10 mouse cellular contexts compared by ENCODE assay signal in the genomic region with DNA sequence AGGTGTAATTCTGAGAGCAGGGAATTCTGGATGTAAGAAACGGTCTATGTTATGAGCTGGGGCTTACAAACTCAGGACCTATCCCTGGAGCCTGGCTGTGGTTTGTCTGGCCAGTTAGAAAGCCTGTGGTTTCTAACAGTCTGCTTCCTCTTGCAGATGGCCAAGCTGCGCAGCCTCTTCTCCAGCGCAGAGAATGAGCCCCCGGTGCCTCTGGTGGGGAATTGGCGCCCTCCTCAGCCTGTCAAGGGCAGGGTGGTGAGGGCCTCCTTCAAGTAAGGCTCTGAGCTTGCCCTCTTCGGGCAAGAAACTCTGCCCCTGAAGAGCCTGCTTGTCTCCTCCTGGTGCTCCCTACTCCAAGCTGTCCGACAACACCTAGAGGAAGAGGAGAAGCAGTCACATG. TPM values are rescaled to one million over a fixed set of nuclear protein-coding genes. Genes with fewer than 3 reads are reported as not detected.
A peak's percentile ranks its signal among the peaks of the same experiment; 100 is the strongest.
DNase-seq lines count a peak whose midpoint lies in the region; ATAC-seq lines count a peak whose summit lies in the region.
"Had no signal": no experiment of that assay in that cellular context is flagged by ENCODE, and none has a peak within 500 bp of the region (broad histone marks: within the 10 kb centered on the region; RNA-seq: fewer than 3 reads in every experiment).

No protein-coding gene starts in this region.

- no peaks in the 10 kb centered on the region for H3K36me3 ChIP-seq in midbrain, embryonic 10.5 days
- H3K36me3 ChIP-seq in midbrain, embryonic 16.5 days (ENCODE audit: control insufficient read depth, insufficient read depth, low read length), result no peaks in the 10 kb centered on the region
- no peaks in the 10 kb centered on the region for H3K36me3 ChIP-seq in heart, embryonic 12.5 days
- H3K36me3 ChIP-seq: limb, embryonic 13.5 days; neural tube, embryonic 12.5 days had no signal

- ATAC-seq in midbrain, embryonic 16.5 days, result no peak
- no peak for ATAC-seq in heart, embryonic 12.5 days (ENCODE audit: insufficient number of reproducible peaks, low FRiP score)

- H3K4me3 ChIP-seq in midbrain, embryonic 10.5 days, result no peak overlapping the region
- H3K4me3 ChIP-seq in midbrain, embryonic 16.5 days (ENCODE audit: low read depth, low read length), result no peak overlapping the region
- no peak overlapping the region for H3K4me3 ChIP-seq in heart, embryonic 12.5 days
- H3K4me3 ChIP-seq: limb, embryonic 13.5 days; neural tube, embryonic 12.5 days had no signal

- H3K4me1 ChIP-seq in midbrain, embryonic 10.5 days, result peaks cover 6% of the 10 kb centered on the region; the same call in 1 of the 2 replicates
- H3K4me1 ChIP-seq in midbrain, embryonic 16.5 days (ENCODE audit: control insufficient read depth, insufficient read depth, low read length), result no peaks in the 10 kb centered on the region
- no peaks in the 10 kb centered on the region for H3K4me1 ChIP-seq in heart, embryonic 12.5 days (replicated peaks)
- H3K4me1 ChIP-seq: limb, embryonic 13.5 days; neural tube, embryonic 12.5 days had no signal

- H3K4me2 ChIP-seq in midbrain, embryonic 16.5 days (ENCODE audit: low read length), result no peak overlapping the region
- no peak overlapping the region for H3K4me2 ChIP-seq in heart, embryonic 12.5 days
- H3K4me2 ChIP-seq: limb, embryonic 13.5 days; neural tube, embryonic 12.5 days had no signal

- 41% methylated on average over 7 of the region's 7 CpGs for WGBS in midbrain, embryonic 10.5 days
- WGBS in midbrain, embryonic 16.5 days, result 58% methylated on average over 7 of the region's 7 CpGs
- 36% methylated on average over 7 of the region's 7 CpGs for WGBS in heart, embryonic 12.5 days

- H3K27me3 ChIP-seq in midbrain, embryonic 10.5 days (ENCODE audit: low read depth, poor library complexity, severe bottlenecking), result no peaks in the 10 kb centered on the region; the same call in 1 of the 2 replicates
- H3K27me3 ChIP-seq in midbrain, embryonic 16.5 days (ENCODE audit: control insufficient read depth, insufficient read depth, low read depth, low read length), result no peaks in the 10 kb centered on the region
- no peaks in the 10 kb centered on the region for H3K27me3 ChIP-seq in heart, embryonic 12.5 days (replicated peaks)
- H3K27me3 ChIP-seq: limb, embryonic 13.5 days; neural tube, embryonic 12.5 days had no signal

- peak; percentile 47 to 68 for DNase-seq in cerebellum, postnatal 14 days
- DNase-seq in cerebellum, postnatal 4 days (ENCODE audit: low spot score in 2 of 2), result no peak
- DNase-seq in midbrain, embryonic 10.5 days (ENCODE audit: low spot score), result peak; percentile 28
- DNase-seq in kidney, postnatal 36 days, result peak; percentile 36 to 75
- DNase-seq in thymus, postnatal 10 days (ENCODE audit: low spot score in 2 of 2), result peak; percentile 57 to 64
- no peak for DNase-seq in cerebellum, adult 11 months

- H3K27ac ChIP-seq in midbrain, embryonic 10.5 days (replicated peaks), result no peak overlapping the region
- H3K27ac ChIP-seq in midbrain, embryonic 16.5 days (ENCODE audit: low read length), result no peak overlapping the region
- H3K27ac ChIP-seq in heart, embryonic 12.5 days (ENCODE audit: poor library complexity, severe bottlenecking), result no peak overlapping the region
- H3K27ac ChIP-seq: limb, embryonic 13.5 days; neural tube, embryonic 12.5 days had no signal

- no peak overlapping the region for H3K9ac ChIP-seq in midbrain, embryonic 16.5 days (ENCODE audit: low read depth, low read length)
- no peak overlapping the region for H3K9ac ChIP-seq in heart, embryonic 12.5 days
- H3K9ac ChIP-seq: limb, embryonic 13.5 days; neural tube, embryonic 12.5 days had no signal

- no peaks in the 10 kb centered on the region for H3K9me3 ChIP-seq in midbrain, embryonic 10.5 days (replicated peaks)
- H3K9me3 ChIP-seq in midbrain, embryonic 16.5 days (replicated peaks; ENCODE audit: control insufficient read depth, low read length, poor library complexity, severe bottlenecking), result no peaks in the 10 kb centered on the region
- no peaks in the 10 kb centered on the region for H3K9me3 ChIP-seq in heart, embryonic 12.5 days (replicated peaks)
- H3K9me3 ChIP-seq: limb, embryonic 13.5 days; neural tube, embryonic 12.5 days had no signal

RNA-seq across cellular contexts. Expression of gene Car3, which starts 8.1 kb away (rescaled TPM):
- polyA plus RNA-seq in midbrain, embryonic 10.5 days (2016; fragmentation: Nextera tagmentation; extraction: Ambion mirVana), result 5.5 and 6.1 TPM in 2 replicates
- polyA plus RNA-seq in midbrain, embryonic 16.5 days (2015; fragmentation: Nextera tagmentation; extraction: Ambion mirVana), result 1.8 and 3.6 TPM in 2 replicates
- polyA plus RNA-seq in heart, embryonic 12.5 days (2016; fragmentation: Nextera tagmentation; extraction: Ambion mirVana), result 25.2 and 27.4 TPM in 2 replicates

RNA-seq across cellular contexts. Expression of gene Car2, which starts 14.7 kb away (rescaled TPM):
- 86.4 and 89.7 TPM in 2 replicates for polyA plus RNA-seq in midbrain, embryonic 10.5 days (2016; fragmentation: Nextera tagmentation; extraction: Ambion mirVana)
- 19.4 and 22.0 TPM in 2 replicates for polyA plus RNA-seq in midbrain, embryonic 16.5 days (2015; fragmentation: Nextera tagmentation; extraction: Ambion mirVana)
- 180 and 196 TPM in 2 replicates for polyA plus RNA-seq in heart, embryonic 12.5 days (2016; fragmentation: Nextera tagmentation; extraction: Ambion mirVana)

Comparison
In these comparisons a context has a peak if more than half of its experiments do, and no peak if none do; other contexts are left out.
1. DNase-seq: peak in cerebellum, postnatal 14 days (2 of 2), midbrain, embryonic 10.5 days (single experiment), kidney, postnatal 36 days (2 of 2) and thymus, postnatal 10 days (2 of 2); none in cerebellum, postnatal 4 days (0 of 2) and cerebellum, adult 11 months (single experiment).